ENCODE assay signal across 8 mouse cellular contexts in the genomic region with DNA sequence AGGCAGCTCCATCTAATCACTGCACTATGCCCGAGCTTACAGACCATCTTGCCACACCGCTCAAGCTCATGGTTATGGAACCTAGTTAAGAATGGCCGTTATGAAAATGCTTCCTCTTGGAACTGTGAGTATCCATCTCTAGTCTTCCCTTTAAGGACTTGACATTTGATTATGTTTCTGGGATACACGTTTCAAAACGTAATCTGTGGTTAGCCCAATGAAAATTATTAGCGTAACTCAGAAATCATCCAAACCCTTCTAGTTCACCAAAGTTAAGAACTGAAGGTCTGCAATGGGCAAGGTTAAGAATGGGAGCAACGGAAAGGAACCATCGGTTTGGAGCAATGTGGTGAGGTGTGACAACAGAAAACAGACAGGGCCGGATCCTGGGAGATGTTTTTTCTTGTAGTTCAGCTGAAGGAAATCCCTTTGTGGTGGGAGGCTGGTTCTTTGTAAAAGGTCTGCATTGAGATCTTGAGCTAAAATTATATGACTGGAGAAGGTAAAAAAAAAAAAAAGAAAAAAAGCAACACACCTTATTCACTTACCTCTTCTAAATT. TPM values are rescaled to one million over a fixed set of nuclear protein-coding genes. Genes with fewer than 3 reads are reported as not detected.
DNase-seq lines count a peak whose midpoint lies in the region; ATAC-seq and TF ChIP-seq lines count a peak whose summit lies in the region.

No protein-coding gene starts in this region.

- no peak for ATAC-seq in forebrain, embryonic 15.5 days (replicated peaks)
- no peak for ATAC-seq in liver, embryonic 15.5 days (ENCODE audit: insufficient read depth)
- ATAC-seq in megakaryocyte progenitor cell, adult 5-6 weeks (replicated peaks; ENCODE audit: poor library complexity) = no peak

- TF ChIP-seq CTCF in E14TG2a.4 (conservative IDR thresholded peaks at IDR 0.05; ENCODE audit: low read length) = no peak

- peak overlapping the region; percentile 97 for H3K4me3 ChIP-seq in heart, embryonic 10.5 days
- peak overlapping the region; percentile 94 for H3K4me3 ChIP-seq in E14TG2a.4 (replicated peaks; ENCODE audit: low read length)
- H3K4me3 ChIP-seq in forebrain, embryonic 15.5 days = peak overlapping the region; percentile 58
- peak overlapping the region; percentile 97 for H3K4me3 ChIP-seq in liver, embryonic 15.5 days (replicated peaks)

- DNase-seq in heart, embryonic 10.5 days (ENCODE audit: low spot score) = no peak
- DNase-seq in heart, adult 9 months (ENCODE audit: low spot score in 2 of 2) = no peak
- DNase-seq in cerebellum, postnatal 4 days (ENCODE audit: low spot score in 2 of 2) = no peak
- DNase-seq in urinary bladder, postnatal 14 days (ENCODE audit: low spot score) = no peak

- peak overlapping the region; percentile 71 for H3K9ac ChIP-seq in forebrain, embryonic 15.5 days (replicated peaks)
- peak overlapping the region; percentile 97 for H3K9ac ChIP-seq in liver, embryonic 15.5 days

- H3K27me3 ChIP-seq in heart, embryonic 10.5 days (ENCODE audit: insufficient read depth, poor library complexity, severe bottlenecking) = no peaks in the 10 kb centered on the region
- H3K27me3 ChIP-seq in E14TG2a.4 (ENCODE audit: insufficient read depth, low read length) = peaks cover 15% of the 10 kb centered on the region
- 0 out of 2 replicates have a peak, but pooled peaks cover 3% of the 10 kb centered on the region for H3K27me3 ChIP-seq in forebrain, embryonic 15.5 days
- H3K27me3 ChIP-seq in liver, embryonic 15.5 days = no peaks in the 10 kb centered on the region

- H3K4me2 ChIP-seq in forebrain, embryonic 15.5 days (replicated peaks) = peak overlapping the region; percentile 75
- peak overlapping the region; percentile 95 for H3K4me2 ChIP-seq in liver, embryonic 15.5 days

- peaks cover 15% of the 10 kb centered on the region for H3K4me1 ChIP-seq in heart, embryonic 10.5 days
- H3K4me1 ChIP-seq in E14TG2a.4 (replicated peaks; ENCODE audit: low read depth, low read length) = peaks cover 28% of the 10 kb centered on the region
- H3K4me1 ChIP-seq in forebrain, embryonic 15.5 days = peaks cover 8% of the 10 kb centered on the region
- H3K4me1 ChIP-seq in liver, embryonic 15.5 days (replicated peaks) = peaks cover 58% of the 10 kb centered on the region

- 38% methylated on average over 9 of the region's 9 CpGs for WGBS in heart, embryonic 10.5 days
- 43% methylated on average over 9 of the region's 9 CpGs for WGBS in forebrain, embryonic 15.5 days
- WGBS in liver, embryonic 15.5 days (ENCODE audit: insufficient replicate concordance) = 25% methylated on average over 9 of the region's 9 CpGs

- H3K36me3 ChIP-seq in heart, embryonic 10.5 days = no peaks in the 10 kb centered on the region
- no peaks in the 10 kb centered on the region for H3K36me3 ChIP-seq in E14TG2a.4 (ENCODE audit: insufficient read depth, low read length)
- H3K36me3 ChIP-seq in forebrain, embryonic 15.5 days = no peaks in the 10 kb centered on the region
- H3K36me3 ChIP-seq in liver, embryonic 15.5 days (replicated peaks) = peaks cover 20% of the 10 kb centered on the region

- H3K27ac ChIP-seq in heart, embryonic 10.5 days = no peak overlapping the region
- H3K27ac ChIP-seq in forebrain, embryonic 15.5 days (replicated peaks) = no peak overlapping the region
- H3K27ac ChIP-seq in liver, embryonic 15.5 days (replicated peaks) = peak overlapping the region; percentile 90

- H3K9me3 ChIP-seq in heart, embryonic 10.5 days = no peaks in the 10 kb centered on the region
- no peaks in the 10 kb centered on the region for H3K9me3 ChIP-seq in E14TG2a.4 (ENCODE audit: low read length)
- no peaks in the 10 kb centered on the region for H3K9me3 ChIP-seq in forebrain, embryonic 15.5 days
- no peaks in the 10 kb centered on the region for H3K9me3 ChIP-seq in liver, embryonic 15.5 days (replicated peaks)

RNA-seq across cellular contexts. Expression of a gene that starts 1.2 kb away (rescaled TPM):
- 21.2 and 25.9 TPM in 2 replicates for polyA plus RNA-seq in heart, embryonic 10.5 days (2016; fragmentation: Nextera tagmentation; extraction: Ambion mirVana)
- polyA plus RNA-seq in forebrain, embryonic 15.5 days (2015; fragmentation: Nextera tagmentation; extraction: Ambion mirVana) = 8.6 and 9.4 TPM in 2 replicates
- 106 and 125 TPM in 2 replicates for polyA plus RNA-seq in liver, embryonic 15.5 days (2015; fragmentation: Nextera tagmentation; extraction: Ambion mirVana)
- 55.3 and 61.5 TPM in 2 replicates for total RNA-seq in megakaryocyte progenitor cell, adult 5-6 weeks (2015)
- 72.5 and 89.7 TPM in 2 replicates for total RNA-seq in megakaryocyte progenitor cell, adult 5-6 weeks (2017)
